Mouse (Mus musculus): ENCODE data around the gene Vps37c. TPM values are rescaled to one million over a fixed set of nuclear protein-coding genes. Genes with fewer than 3 reads are reported as not detected.

Gene Vps37c
- polyA plus RNA-seq, 1 experiment from 2014 or later: 32.1 TPM

DNA sequence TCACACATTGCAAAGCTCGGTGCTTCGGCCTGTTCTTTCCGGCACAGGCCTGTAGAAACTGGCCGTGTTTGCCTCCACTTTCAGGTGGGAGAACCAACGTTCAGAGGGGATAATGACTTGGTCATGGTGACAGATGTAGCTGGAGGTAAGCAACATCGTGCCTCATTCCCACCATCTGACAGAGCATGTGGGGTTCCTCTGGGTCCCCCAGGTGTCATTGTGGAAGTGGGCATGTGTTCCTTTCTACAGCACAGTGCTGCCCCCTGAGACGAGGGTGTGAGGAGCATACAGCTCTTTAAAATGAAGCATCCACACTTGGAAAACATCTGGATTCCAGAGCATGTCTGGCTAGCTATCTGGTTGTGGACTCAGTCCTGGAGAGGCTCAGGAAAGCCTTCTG lies 46.0 kb downstream of the Vps37c start:
- Histone ChIP-seq H3K27ac (ENCODE audit: low read depth, low read length) (no peak overlapping the region), H3K9me3 (ENCODE audit: control insufficient read depth, low read length) (no peaks in the 10 kb centered on the region), H3K4me1 (replicated peaks; ENCODE audit: control insufficient read depth, insufficient read depth, low read length) (no peaks in the 10 kb centered on the region), H3K9ac (ENCODE audit: low read length) (no peak overlapping the region), H3K4me3 (ENCODE audit: low read depth, low read length) (no peak overlapping the region), H3K4me2 (ENCODE audit: low read depth, low read length, severe bottlenecking) (no peak overlapping the region), H3K27me3 (ENCODE audit: control insufficient read depth, insufficient read depth, low read length) (no peaks in the 10 kb centered on the region), H3K36me3 (ENCODE audit: control insufficient read depth, insufficient read depth, low read length) (no peaks in the 10 kb centered on the region)
- ATAC-seq (replicated peaks; ENCODE audit: low FRiP score): no peak
- 87% methylated on average over 7 of the region's 7 CpGs for WGBS
- no peak for DNase-seq (ENCODE audit: low spot score)

DNA sequence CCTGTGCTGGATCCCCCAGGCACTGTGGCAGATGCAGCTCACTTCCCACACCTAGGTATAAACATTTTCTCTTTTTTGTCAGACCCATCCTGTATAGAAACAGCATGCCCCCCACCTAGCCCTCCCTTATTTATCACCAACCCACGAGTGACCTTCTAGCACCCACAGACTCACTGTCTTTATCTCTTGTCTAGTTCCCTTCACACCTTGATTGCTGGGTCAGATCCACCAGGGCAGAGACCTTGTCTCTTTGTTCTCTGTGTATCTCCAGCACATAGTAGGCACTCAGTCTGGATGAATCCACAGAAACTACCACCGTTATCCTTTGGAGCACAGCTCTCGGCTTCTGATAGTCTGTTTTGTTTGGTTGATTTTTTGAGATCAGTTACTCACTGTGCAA lies 46.5 kb downstream of the Vps37c start:
- no peaks in the 10 kb centered on the region for H3K36me3 ChIP-seq (ENCODE audit: control insufficient read depth, insufficient read depth, low read length)
- WGBS: 87% methylated on average over 3 of the region's 3 CpGs
- DNase-seq (ENCODE audit: low spot score): no peak

DNA sequence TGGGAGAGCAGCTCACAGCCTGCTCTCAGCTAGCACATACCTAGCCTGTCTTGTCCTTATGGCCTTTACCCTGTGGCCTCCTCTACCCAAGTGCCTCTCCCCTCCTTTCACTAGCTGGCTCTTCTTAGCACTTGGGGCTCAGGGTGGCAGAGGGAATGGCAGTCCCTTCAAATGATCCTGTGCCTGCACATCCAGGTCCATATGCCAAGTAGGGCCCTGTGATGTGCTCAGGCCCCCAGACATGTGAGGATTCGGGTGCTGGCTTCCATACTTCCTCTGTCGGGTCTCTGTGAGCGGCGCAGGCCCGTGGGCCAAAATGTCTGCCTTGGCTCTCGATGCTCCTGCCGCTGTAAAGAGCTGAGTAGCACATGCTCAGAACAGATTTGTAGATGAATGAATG lies 47.3 kb downstream of the Vps37c start:
- H3K27ac ChIP-seq (ENCODE audit: low read depth, low read length): no peak overlapping the region
- 95% methylated on average over 7 of the region's 7 CpGs for WGBS
- no peaks in the 10 kb centered on the region for H3K36me3 ChIP-seq (ENCODE audit: control insufficient read depth, insufficient read depth, low read length)
- H3K27me3 ChIP-seq (ENCODE audit: control insufficient read depth, insufficient read depth, low read length): no peaks in the 10 kb centered on the region
- H3K4me1 ChIP-seq (replicated peaks; ENCODE audit: control insufficient read depth, insufficient read depth, low read length): no peaks in the 10 kb centered on the region
- no peaks in the 10 kb centered on the region for H3K9me3 ChIP-seq (ENCODE audit: control insufficient read depth, low read length)
- ATAC-seq (replicated peaks; ENCODE audit: low FRiP score) (no peak), DNase-seq (ENCODE audit: low spot score) (no peak)
- H3K9ac ChIP-seq (ENCODE audit: low read length): no peak overlapping the region
- no peak overlapping the region for H3K4me3 ChIP-seq (ENCODE audit: low read depth, low read length)
- H3K4me2 ChIP-seq (ENCODE audit: low read depth, low read length, severe bottlenecking): no peak overlapping the region

More for the DNA sequence above, 46.5 kb downstream of the Vps37c start:
- Histone ChIP-seq H3K4me3 (ENCODE audit: low read depth, low read length) (no peak overlapping the region), H3K4me1 (replicated peaks; ENCODE audit: control insufficient read depth, insufficient read depth, low read length) (no peaks in the 10 kb centered on the region), H3K9me3 (ENCODE audit: control insufficient read depth, low read length) (no peaks in the 10 kb centered on the region), H3K27ac (ENCODE audit: low read depth, low read length) (no peak overlapping the region), H3K4me2 (ENCODE audit: low read depth, low read length, severe bottlenecking) (no peak overlapping the region), H3K27me3 (ENCODE audit: control insufficient read depth, insufficient read depth, low read length) (no peaks in the 10 kb centered on the region), H3K9ac (ENCODE audit: low read length) (no peak overlapping the region)
- no peak for ATAC-seq (replicated peaks; ENCODE audit: low FRiP score)

DNA sequence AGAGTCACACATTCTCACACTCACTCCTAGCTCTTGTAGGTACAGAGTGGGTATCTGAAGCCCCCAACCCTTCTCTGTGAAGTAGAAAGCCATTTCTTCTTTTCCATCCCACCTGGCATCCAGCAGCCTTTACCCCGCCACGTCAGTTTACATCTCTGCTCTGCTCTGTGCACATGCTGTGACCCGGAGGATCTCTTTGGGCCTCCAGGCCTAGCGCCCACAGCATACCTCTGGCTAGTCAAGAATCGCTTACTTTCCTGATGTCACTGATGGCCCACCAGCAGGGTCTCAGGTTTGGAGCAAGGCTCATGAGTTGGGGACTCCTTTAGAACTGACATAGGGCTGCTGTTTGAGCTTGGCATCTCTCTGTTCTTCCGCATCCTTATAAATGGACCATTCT lies 49.5 kb downstream of the Vps37c start:
- 88% methylated on average over 6 of the region's 6 CpGs for WGBS
- H3K36me3 ChIP-seq (ENCODE audit: control insufficient read depth, insufficient read depth, low read length): no peaks in the 10 kb centered on the region
- DNase-seq (ENCODE audit: low spot score): no peak
- H3K4me2 ChIP-seq (ENCODE audit: low read depth, low read length, severe bottlenecking): no peak overlapping the region
- H3K9ac ChIP-seq (ENCODE audit: low read length): no peak overlapping the region
- no peaks in the 10 kb centered on the region for H3K4me1 ChIP-seq (replicated peaks; ENCODE audit: control insufficient read depth, insufficient read depth, low read length)
- no peaks in the 10 kb centered on the region for H3K27me3 ChIP-seq (ENCODE audit: control insufficient read depth, insufficient read depth, low read length)
- no peak for ATAC-seq (replicated peaks; ENCODE audit: low FRiP score)
- H3K4me3 ChIP-seq (ENCODE audit: low read depth, low read length): no peak overlapping the region
- H3K9me3 ChIP-seq (ENCODE audit: control insufficient read depth, low read length): no peaks in the 10 kb centered on the region
- no peak overlapping the region for H3K27ac ChIP-seq (ENCODE audit: low read depth, low read length)

DNA sequence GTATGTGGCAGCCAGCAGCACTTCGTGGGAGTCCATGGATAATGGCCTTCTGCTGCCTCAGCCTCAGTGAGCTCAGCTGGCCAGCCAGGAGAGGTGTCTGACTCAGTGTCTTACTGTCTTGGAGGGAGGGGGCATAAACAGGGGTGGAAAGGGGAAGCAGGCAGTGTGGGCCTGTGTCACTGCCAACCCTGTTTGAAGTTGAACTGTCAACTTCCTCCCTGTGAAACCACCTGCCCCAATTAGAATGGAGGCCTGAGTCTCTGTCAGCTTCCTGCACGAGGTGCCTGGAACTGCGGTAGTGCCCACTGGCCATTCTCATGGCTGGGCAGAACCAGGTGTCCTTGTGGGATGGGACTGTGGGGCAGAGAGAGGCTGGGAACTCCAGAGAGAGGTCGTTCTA lies 50.3 kb downstream of the Vps37c start, which contains the start of gene Cd5:
Cd5 (minus strand) TSS at position 192 of the 400 bp plus-strand sequence.
- WGBS: 76% methylated on average over 4 of the region's 4 CpGs
- no peak for ATAC-seq (replicated peaks; ENCODE audit: low FRiP score)

DNA sequence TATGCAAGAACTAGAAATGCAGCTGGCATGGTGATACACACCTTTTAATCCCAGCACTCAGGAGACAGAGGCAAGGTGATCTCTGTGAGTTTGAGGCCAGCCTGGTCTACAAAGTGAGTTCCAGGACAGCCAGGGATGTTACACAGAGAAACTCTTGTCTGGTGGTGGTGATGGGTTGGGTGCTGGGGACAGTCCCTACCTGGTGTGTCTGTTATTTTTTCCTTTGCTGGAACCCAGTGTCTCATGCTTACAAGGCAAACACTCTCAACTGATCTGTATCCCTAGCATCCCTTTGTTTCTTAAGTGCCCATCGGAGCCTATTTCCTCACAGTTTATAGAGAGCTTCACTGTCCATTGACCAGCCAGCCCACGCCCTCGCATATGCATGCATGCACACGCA lies 51.4 kb downstream of the Vps37c start:
- H3K9ac ChIP-seq (ENCODE audit: low read length): no peak overlapping the region
- no peak overlapping the region for H3K4me2 ChIP-seq (ENCODE audit: low read depth, low read length, severe bottlenecking)
- no peaks in the 10 kb centered on the region for H3K9me3 ChIP-seq (ENCODE audit: control insufficient read depth, low read length)
- ATAC-seq (replicated peaks; ENCODE audit: low FRiP score) (no peak), DNase-seq (ENCODE audit: low spot score) (no peak)
- no peak overlapping the region for H3K27ac ChIP-seq (ENCODE audit: low read depth, low read length)
- no peaks in the 10 kb centered on the region for H3K4me1 ChIP-seq (replicated peaks; ENCODE audit: control insufficient read depth, insufficient read depth, low read length)
- H3K27me3 ChIP-seq (ENCODE audit: control insufficient read depth, insufficient read depth, low read length): no peaks in the 10 kb centered on the region
- WGBS: 91% methylated on average over 4 of the region's 4 CpGs
- no peak overlapping the region for H3K4me3 ChIP-seq (ENCODE audit: low read depth, low read length)
- H3K36me3 ChIP-seq (ENCODE audit: control insufficient read depth, insufficient read depth, low read length): no peaks in the 10 kb centered on the region

More for the DNA sequence above, 50.3 kb downstream of the Vps37c start, which contains the start of gene Cd5:
- DNase-seq (ENCODE audit: low spot score): no peak
- H3K27ac ChIP-seq (ENCODE audit: low read depth, low read length): no peak within 1 kb of the TSS
- H3K27me3 ChIP-seq (ENCODE audit: control insufficient read depth, insufficient read depth, low read length): no peaks in the 10 kb centered on the region
- no peak within 1 kb of the TSS for H3K9ac ChIP-seq (ENCODE audit: low read length)
- no peak within 1 kb of the TSS for H3K4me3 ChIP-seq (ENCODE audit: low read depth, low read length)
- no peaks in the 10 kb centered on the region for H3K36me3 ChIP-seq (ENCODE audit: control insufficient read depth, insufficient read depth, low read length)
- H3K4me1 ChIP-seq (replicated peaks; ENCODE audit: control insufficient read depth, insufficient read depth, low read length): no peaks in the 10 kb centered on the region
- no peaks in the 10 kb centered on the region for H3K9me3 ChIP-seq (ENCODE audit: control insufficient read depth, low read length)
- H3K4me2 ChIP-seq (ENCODE audit: low read depth, low read length, severe bottlenecking): no peak within 1 kb of the TSS

DNA sequence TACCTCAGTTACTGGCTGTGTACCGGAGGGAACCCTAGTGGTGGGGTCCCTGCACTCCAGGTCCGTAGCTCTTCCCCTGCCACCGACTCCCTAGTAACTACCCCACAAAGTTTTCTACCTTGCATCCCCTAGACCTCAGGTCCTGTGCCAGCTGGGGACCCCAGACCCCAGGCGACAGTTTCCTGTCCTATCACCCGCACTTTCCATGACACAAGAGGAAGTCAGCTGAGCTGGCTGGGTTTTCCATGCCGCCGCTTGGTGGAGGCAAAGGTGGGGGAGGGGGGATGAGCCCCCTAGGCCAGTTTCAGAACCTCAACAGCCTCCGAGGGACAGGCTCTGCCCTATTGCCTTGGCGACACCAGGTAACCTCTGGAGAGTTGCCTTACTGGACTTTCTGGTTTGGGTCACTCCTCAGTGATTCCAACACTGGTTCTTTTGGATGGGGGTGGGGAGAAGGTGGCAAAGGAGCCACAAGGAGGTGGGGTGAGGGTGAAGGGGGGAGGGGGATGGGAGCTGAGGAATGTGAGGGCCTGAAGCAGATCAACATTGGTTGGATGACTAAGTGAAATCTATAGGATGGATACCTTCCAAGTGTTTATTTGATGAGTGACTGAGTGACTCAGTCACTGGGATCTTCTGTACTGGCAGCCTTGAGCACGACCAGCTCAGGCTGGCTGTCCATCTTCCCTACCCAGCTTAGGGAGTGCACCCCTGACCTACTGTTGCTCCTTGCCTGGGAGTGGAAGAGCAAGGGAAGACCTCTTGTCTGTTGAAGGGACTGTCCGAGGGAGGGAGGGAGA lies 52.3 kb downstream of the Vps37c start:
- DNase-seq (ENCODE audit: low spot score) (no peak), ATAC-seq (replicated peaks; ENCODE audit: low FRiP score) (no peak)
- Histone ChIP-seq H3K36me3 (ENCODE audit: control insufficient read depth, insufficient read depth, low read length) (no peaks in the 10 kb centered on the region), H3K27ac (ENCODE audit: low read depth, low read length) (no peak overlapping the region), H3K4me1 (replicated peaks; ENCODE audit: control insufficient read depth, insufficient read depth, low read length) (no peaks in the 10 kb centered on the region), H3K27me3 (ENCODE audit: control insufficient read depth, insufficient read depth, low read length) (no peaks in the 10 kb centered on the region), H3K4me3 (ENCODE audit: low read depth, low read length) (no peak overlapping the region), H3K4me2 (ENCODE audit: low read depth, low read length, severe bottlenecking) (no peak overlapping the region), H3K9ac (ENCODE audit: low read length) (no peak overlapping the region), H3K9me3 (ENCODE audit: control insufficient read depth, low read length) (no peaks in the 10 kb centered on the region)
- WGBS: 54% methylated on average over 11 of the region's 11 CpGs

DNA sequence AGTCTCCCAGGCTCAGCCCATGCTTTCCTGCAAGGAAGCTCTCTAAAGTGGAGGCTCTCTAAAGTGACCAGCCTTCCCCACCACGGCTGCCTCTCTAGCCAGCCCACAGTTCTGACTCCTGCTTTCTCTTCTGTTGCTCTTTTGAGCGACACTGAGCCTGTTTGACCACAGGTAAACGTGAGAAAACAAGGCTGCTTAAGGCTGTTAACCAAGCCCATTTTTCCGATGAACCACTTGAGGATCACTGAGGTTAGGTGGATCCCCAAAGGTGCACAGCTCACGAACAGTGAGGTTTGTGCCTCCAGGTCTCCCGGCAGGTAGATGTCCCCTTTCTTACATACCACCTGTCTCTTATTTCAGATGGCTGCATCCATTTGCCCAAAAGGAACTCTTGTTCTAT lies 53.6 kb downstream of the Vps37c start:
- Histone ChIP-seq H3K9ac (ENCODE audit: low read length) (no peak overlapping the region), H3K4me1 (replicated peaks; ENCODE audit: control insufficient read depth, insufficient read depth, low read length) (no peaks in the 10 kb centered on the region), H3K36me3 (ENCODE audit: control insufficient read depth, insufficient read depth, low read length) (no peaks in the 10 kb centered on the region), H3K27me3 (ENCODE audit: control insufficient read depth, insufficient read depth, low read length) (no peaks in the 10 kb centered on the region), H3K9me3 (ENCODE audit: control insufficient read depth, low read length) (no peaks in the 10 kb centered on the region), H3K4me2 (ENCODE audit: low read depth, low read length, severe bottlenecking) (no peak overlapping the region), H3K27ac (ENCODE audit: low read depth, low read length) (no peak overlapping the region), H3K4me3 (ENCODE audit: low read depth, low read length) (no peak overlapping the region)
- DNase-seq (ENCODE audit: low spot score) (no peak), ATAC-seq (replicated peaks; ENCODE audit: low FRiP score) (no peak)
- WGBS: 79% methylated on average over 6 of the region's 6 CpGs

DNA sequence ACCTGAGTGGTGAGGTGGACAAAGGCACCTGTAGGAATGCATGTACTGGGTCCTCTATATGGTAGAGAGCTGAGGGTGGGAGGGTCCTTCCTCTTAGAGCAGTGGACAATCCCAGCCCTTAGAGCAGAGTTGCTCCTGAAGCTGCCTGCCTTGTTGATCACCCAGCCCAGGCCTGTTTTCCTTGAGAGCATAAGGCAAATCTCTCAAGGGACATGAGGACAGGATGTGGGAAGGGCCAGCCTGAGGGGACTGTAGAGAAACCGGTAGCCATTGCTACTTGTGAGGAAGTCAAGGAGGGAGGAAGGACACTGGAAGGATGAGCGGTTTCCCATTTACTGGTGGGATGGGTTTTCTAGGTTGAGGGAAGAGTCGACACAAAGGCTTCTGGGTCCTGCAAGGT lies 54.0 kb downstream of the Vps37c start:
- Histone ChIP-seq H3K4me1 (replicated peaks; ENCODE audit: control insufficient read depth, insufficient read depth, low read length) (no peaks in the 10 kb centered on the region), H3K36me3 (ENCODE audit: control insufficient read depth, insufficient read depth, low read length) (no peaks in the 10 kb centered on the region), H3K9me3 (ENCODE audit: control insufficient read depth, low read length) (no peaks in the 10 kb centered on the region), H3K4me2 (ENCODE audit: low read depth, low read length, severe bottlenecking) (no peak overlapping the region), H3K27me3 (ENCODE audit: control insufficient read depth, insufficient read depth, low read length) (no peaks in the 10 kb centered on the region), H3K27ac (ENCODE audit: low read depth, low read length) (no peak overlapping the region), H3K9ac (ENCODE audit: low read length) (no peak overlapping the region), H3K4me3 (ENCODE audit: low read depth, low read length) (no peak overlapping the region)
- DNase-seq (ENCODE audit: low spot score) (no peak), ATAC-seq (replicated peaks; ENCODE audit: low FRiP score) (no peak)
- 82% methylated on average over 3 of the region's 3 CpGs for WGBS

Data from forebrain, embryonic 11.5 days (tissue).